In the genomic region with DNA sequence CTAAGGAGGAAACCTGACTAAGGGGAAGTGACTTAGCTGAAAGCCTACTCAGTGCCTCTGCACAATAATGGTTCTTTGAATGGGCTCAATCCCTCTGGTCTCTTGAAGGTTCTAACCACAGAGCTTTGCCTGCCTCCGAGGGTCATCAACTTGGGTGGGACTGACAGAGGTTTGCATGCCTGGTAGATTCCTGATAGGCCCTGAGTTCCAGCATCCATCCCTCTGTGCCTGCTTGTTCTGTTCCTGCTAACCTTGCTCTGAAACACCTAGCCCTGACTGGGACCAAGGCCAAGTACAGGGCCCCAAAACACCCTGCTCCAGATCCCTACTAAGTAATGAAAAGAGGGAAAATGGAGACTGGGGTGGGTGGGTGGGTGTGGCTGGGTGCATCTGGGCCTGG, we compare ENCODE assay signal across 21 mouse cellular contexts. TPM values are rescaled to one million over a fixed set of nuclear protein-coding genes. Genes with fewer than 3 reads are reported as not detected.
"Had no signal": no experiment of that assay in that cellular context is flagged by ENCODE, and none has a peak within 500 bp of the region (broad histone marks: within the 10 kb centered on the region; RNA-seq: fewer than 3 reads in every experiment).

No protein-coding gene starts in this region.

- H3K9ac ChIP-seq: kidney, embryonic 15.5 days; limb, embryonic 12.5 days; limb, embryonic 15.5 days; liver, embryonic 12.5 days; stomach, embryonic 15.5 days had no signal

- H3K4me1 ChIP-seq: limb, embryonic 12.5 days; limb, embryonic 15.5 days; stomach, embryonic 15.5 days had no signal

- H3K9me3 ChIP-seq: kidney, embryonic 15.5 days; limb, embryonic 12.5 days; limb, embryonic 15.5 days; liver, embryonic 12.5 days; stomach, embryonic 15.5 days had no signal

- DNase-seq: kidney, adult 11 months; kidney, adult 8-10 months; kidney, postnatal 10 days; kidney, postnatal 36 days; left cerebral cortex, postnatal 4 days; lung, adult 2 months; right cerebral cortex, postnatal 4 days; thymus, postnatal 25 days had no signal

- H3K36me3 ChIP-seq: kidney, embryonic 15.5 days; limb, embryonic 12.5 days; limb, embryonic 15.5 days; stomach, embryonic 15.5 days had no signal

- H3K27ac ChIP-seq: kidney, embryonic 15.5 days; limb, embryonic 12.5 days; limb, embryonic 15.5 days; liver, embryonic 12.5 days; stomach, embryonic 15.5 days had no signal

- H3K4me2 ChIP-seq: kidney, embryonic 15.5 days; limb, embryonic 12.5 days; limb, embryonic 15.5 days; liver, embryonic 12.5 days; midbrain, embryonic 11.5 days; stomach, embryonic 15.5 days had no signal

- ATAC-seq: liver, embryonic 12.5 days had no signal

- H3K4me3 ChIP-seq: kidney, embryonic 15.5 days; limb, embryonic 12.5 days; limb, embryonic 15.5 days; liver, embryonic 12.5 days; stomach, embryonic 15.5 days had no signal

- H3K27me3 ChIP-seq: stomach, embryonic 15.5 days had no signal

RNA-seq across cellular contexts. Expression of a gene that starts 3.6 kb away (rescaled TPM):
- total RNA-seq: megakaryocyte progenitor cell, adult 5-6 weeks; megakaryocyte-erythroid progenitor cell, adult 5-6 weeks had no signal
- polyA plus RNA-seq: limb, embryonic 12.5 days; thymus, postnatal 0 days had no signal

RNA-seq across cellular contexts. Expression of a gene that starts 16.7 kb away (rescaled TPM):
- total RNA-seq: megakaryocyte progenitor cell, adult 5-6 weeks; megakaryocyte-erythroid progenitor cell, adult 5-6 weeks had no signal
- polyA plus RNA-seq: midbrain, embryonic 14.5 days had no signal

RNA-seq across cellular contexts. Expression of a gene that starts 27.3 kb away (rescaled TPM):
- total RNA-seq: layer of hippocampus, postnatal 25 days; left cerebral cortex, adult 18-20 months; left cerebral cortex, postnatal 10 days; left cerebral cortex, postnatal 4 days; megakaryocyte progenitor cell, adult 5-6 weeks; megakaryocyte-erythroid progenitor cell, adult 5-6 weeks had no signal
- polyA plus RNA-seq: lung, adult 2 months had no signal
